Mouse (Mus musculus) myocyte (in vitro differentiated cells): ENCODE measurements around the gene Xbp1.

Source experiments
- CEBPB ChIP-seq: IDR thresholded peaks from 2 replicates; pipeline ENCODE4 v1.6.1; 2011; ENCODE audit warnings: mild to moderate bottlenecking, moderate library complexity; ENCODE audit not compliant: poor library complexity, insufficient read depth, severe bottlenecking
- E2F4 ChIP-seq: IDR thresholded peaks from one replicate; pipeline ENCODE4 v1.6.1; 2011; ENCODE audit warnings: mild to moderate bottlenecking, control low read depth, moderate library complexity; ENCODE audit not compliant: insufficient read depth
- POLR2A ChIP-seq: IDR thresholded peaks from one replicate; pipeline ENCODE4 v1.6.1; 2011; ENCODE audit warnings: low read depth, mild to moderate bottlenecking, control low read depth, moderate library complexity; ENCODE audit not compliant: insufficient read length
- TCF12 ChIP-seq: IDR thresholded peaks from one replicate; pipeline ENCODE4 v1.6.1; 2011; ENCODE audit warnings: mild to moderate bottlenecking, control low read depth; ENCODE audit not compliant: poor library complexity, insufficient read depth, severe bottlenecking
- USF1 ChIP-seq: IDR thresholded peaks from one replicate; pipeline ENCODE4 v1.6.1; 2011; ENCODE audit warnings: low read depth, mild to moderate bottlenecking, control low read depth, moderate library complexity

- TF ChIP-seq CEBPB = no peak
- no peak for TF ChIP-seq E2F4
- no peak for TF ChIP-seq POLR2A
- TF ChIP-seq TCF12 = no peak
- TF ChIP-seq USF1 = no peak
Measured at GRCm38 (mm10) chr11:5516617-5517016, 3.8 kb upstream of the Xbp1 start.
